Mouse (Mus musculus) thymus, postnatal 4 days (tissue): ENCODE measurements around the gene Btbd11.

Source experiments
- DNase-seq: peaks from one replicate; pipeline ENCODE4 v3.0.0; 2021

Btbd11 gene

GRCm38 (mm10) chr10:85533192-85533710, 146.6 kb downstream of the Btbd11 start:
- DNase-seq = no peak

GRCm38 (mm10) chr10:85538051-85538753, 151.6 kb downstream of the Btbd11 start:
- DNase-seq = no peak

GRCm38 (mm10) chr10:85539510-85540120, 153.0 kb downstream of the Btbd11 start:
- DNase-seq = no peak

DNA sequence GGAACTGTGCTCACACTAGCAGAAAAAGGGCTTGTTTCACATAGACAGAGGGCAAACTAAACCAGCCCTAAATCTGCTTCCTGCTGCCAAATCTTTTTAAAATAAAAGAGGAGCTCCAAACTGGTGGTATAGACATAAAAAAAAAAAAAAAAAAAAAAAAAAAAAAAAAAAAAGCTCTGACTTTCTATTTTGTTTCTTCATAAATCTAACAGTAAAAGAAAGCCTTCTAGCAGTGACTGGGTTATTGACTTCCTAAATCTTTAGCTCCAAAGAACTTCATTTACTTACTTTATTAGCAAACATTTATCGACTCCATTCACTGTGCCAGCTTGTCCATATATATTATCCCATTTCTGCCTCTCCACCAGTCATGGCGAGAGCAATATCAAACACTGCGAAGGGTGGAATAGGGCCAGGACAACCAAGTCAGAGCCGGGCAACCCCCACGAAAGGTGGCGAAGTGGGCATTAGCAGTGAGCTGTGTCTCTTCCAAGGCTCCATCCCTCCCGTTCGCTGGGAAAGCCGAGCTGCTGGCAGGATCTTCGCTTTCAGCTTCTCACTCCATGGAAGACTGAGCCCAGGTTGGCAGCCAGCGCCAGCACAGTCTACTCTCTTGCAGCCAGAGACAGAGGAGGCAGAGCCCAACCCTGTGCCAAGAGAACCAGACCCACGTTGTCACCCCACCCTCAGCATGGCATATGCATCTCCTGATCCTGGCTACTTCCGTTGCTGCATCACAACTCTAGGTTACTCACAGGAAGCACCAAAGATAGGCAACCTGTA, 153.9 kb downstream of the Btbd11 start:
- no peak for DNase-seq

- no peak for DNase-seq
Measured at GRCm38 (mm10) chr10:85541481-85541880, 154.9 kb downstream of the Btbd11 start.

- no peak for DNase-seq
Measured at GRCm38 (mm10) chr10:85541892-85542630, 155.4 kb downstream of the Btbd11 start.

DNA sequence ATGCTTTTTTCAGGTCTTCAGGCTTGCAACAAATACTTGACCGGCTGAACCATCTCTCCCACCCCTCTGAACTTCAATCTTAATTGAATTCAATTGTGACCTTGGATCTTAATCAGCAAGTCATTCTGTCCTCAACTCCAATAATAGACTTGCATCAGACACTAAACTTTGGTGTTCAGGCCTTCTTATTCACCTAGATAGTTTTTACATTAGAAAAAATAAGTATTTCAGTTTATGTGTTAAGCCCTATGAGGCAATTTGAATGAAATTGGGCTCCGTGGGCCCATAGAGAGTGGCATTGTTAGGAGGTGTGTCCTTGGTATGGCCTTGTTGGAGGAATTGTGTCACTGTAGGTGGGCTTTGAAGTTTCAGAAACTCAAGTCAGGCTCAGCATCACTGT, 156.7 kb downstream of the Btbd11 start:
- DNase-seq = no peak

DNA sequence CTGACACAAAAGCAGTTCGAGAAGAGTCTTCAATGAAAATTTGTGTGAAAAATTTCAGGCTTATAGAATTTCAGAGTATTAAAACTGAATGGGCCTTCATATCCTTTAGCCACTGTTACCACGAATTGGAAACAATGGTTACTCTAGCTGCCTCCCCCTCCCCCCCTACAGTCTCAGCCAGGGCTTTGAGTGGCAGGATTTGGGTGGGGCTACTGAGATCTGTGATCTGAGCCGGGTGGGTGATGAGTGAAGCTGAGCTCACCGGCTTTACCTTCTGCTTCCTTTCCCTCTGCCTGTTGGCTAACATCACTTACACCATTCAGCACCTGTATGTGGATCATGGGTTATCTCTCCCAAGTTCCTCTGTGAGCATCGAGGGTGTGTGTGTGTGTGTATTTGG, 158.4 kb downstream of the Btbd11 start:
- no peak for DNase-seq

- DNase-seq = peak; percentile 16
Measured at GRCm38 (mm10) chr10:85555193-85555592, 168.6 kb downstream of the Btbd11 start.

DNA sequence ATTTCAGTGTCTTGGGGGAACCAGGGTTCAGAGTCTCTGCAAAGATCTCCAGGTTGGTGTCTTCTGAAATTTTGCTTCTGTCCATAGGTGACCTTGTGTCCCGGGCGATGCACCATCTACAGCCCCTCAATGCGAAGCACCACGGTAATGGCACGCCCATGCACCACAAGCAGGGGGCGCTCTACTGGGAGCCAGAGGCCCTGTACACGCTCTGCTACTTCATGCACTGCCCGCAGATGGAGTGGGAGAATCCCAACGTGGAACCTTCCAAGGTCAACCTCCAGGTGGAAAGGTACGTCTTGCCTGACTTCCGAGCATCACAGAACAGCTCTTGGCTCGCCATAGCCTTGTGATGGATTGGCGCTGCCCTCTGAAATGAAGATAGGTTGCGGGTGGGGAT, 174.8 kb downstream of the Btbd11 start:
- peak; percentile 15 for DNase-seq

DNA sequence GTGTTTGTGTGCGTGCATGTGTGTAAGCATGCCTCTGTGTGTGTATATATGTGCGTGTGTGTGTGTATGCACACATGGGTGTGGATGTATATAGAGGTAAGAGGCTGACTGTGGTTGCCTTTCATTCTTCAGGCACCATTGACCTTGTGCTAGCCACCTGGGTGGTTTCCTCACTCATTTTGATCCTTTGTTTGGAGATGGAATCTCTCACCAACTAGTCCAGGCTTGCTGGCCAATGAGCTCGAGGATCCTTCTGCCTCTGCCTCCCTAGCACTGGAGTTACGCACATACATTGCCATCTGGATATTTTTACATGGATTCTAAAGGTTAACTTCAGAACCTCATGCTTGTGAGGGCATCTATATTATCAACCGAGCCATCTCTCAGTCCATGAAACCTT, 184.8 kb downstream of the Btbd11 start:
- no peak for DNase-seq

GRCm38 (mm10) chr10:85572571-85572970, 186.0 kb downstream of the Btbd11 start:
- no peak for DNase-seq

- DNase-seq = no peak
Measured at GRCm38 (mm10) chr10:85577891-85578420, 191.3 kb downstream of the Btbd11 start.

DNA sequence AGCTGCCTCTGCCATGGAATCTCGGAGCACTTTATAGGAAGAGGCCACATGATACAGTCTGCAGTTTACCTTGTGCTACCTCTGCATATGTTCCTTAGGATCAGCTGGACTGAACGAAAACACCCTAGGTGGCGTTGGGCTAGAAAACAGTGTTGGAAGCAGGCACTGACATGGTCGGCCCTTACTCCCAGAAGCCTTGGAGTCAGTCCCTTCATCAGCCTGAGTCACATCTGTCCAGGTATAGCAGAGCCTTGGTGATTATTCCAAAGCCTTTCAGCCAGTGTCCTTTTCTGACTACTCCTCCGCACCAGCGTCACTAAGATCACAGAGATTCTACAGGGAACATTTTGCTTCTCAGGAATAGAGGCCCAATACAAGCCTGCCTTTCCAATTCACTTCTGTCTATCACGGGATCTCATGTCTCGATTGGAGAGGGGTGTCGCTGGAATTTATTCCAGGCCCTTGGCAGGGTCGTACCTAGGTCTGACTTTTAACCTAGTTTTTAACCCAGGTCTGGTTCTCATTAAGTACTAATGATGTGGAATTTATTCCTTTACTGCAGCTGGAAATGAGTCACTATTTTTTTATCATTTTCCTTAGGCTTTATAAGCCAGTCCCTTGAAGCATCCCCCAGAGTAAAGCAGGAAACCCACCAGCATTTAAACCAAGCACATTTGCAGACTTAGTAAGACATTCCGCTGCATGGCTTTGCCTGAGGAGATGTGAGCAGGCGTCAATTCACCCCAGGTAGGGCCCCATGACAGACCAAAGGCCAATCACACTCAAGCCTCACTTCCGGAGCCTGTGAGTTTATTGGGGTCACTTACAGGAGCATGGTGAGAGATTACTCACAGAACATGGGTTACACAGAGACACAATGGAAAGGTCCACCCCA, 192.2 kb downstream of the Btbd11 start:
- DNase-seq = no peak

DNA sequence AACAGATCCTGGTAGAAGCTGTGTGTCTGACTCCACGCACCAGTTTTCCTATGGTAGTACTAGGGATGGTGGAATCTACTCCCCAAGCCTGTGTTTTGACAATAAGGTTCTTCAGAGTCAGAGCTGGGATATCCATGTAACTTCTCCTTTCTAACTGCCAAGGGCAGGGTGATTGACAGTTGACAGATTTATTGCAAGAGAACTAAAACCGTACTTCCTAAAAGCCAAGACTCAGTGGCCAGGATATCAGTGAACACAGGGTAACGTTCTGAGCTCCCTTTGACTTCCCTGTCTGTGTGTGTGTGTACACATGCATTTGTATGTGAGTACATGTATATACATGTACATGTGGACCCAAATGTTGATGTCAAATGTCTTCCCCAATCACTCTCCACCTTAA, 201.1 kb downstream of the Btbd11 start:
- no peak for DNase-seq

- no peak for DNase-seq
Measured at GRCm38 (mm10) chr10:85590043-85590442, 203.4 kb downstream of the Btbd11 start.

GRCm38 (mm10) chr10:85591296-85591695, 204.7 kb downstream of the Btbd11 start:
- DNase-seq = no peak

DNA sequence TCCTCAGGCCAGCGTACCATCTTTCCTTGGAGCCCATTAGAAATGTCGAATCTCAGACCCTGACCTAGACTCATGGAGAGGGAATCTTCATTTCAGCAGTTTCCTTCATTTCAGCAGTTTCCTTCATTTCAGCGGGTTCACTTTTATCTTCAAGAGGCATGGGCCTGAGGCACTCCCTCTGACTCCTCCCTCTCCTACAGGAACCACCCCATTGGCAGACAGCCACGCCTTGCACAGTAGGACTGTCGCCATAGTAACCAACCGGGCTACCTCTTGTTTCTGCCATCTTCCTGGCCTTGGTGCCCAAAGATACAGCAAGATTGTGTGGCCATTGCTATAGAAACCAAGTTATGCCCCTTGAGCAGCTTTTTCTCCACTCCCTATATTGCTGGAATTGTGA, 205.4 kb downstream of the Btbd11 start:
- DNase-seq = no peak

DNA sequence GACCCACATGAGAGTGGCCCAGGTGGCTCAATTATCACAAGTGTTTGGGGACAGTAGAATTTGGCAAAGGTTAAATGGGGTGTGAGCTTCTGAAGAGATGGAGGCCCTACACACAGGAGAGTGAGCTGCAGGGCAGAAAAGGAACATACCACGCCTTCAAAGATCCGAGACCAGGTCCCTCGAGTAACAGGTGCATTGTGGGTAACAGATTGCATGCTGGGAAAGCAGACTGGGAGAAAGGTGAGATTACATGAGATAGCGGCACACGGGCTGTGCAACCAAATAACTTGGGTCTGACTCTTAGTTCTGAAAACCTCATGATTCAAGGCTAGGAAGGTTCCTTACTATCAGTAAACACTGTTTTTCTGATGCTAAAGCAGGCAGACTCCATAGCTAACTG, 209.7 kb downstream of the Btbd11 start:
- DNase-seq = no peak

- no peak for DNase-seq
Measured at GRCm38 (mm10) chr10:85598093-85598599, 211.5 kb downstream of the Btbd11 start.
